26 mouse cellular contexts compared by ENCODE assay signal in the genomic region with DNA sequence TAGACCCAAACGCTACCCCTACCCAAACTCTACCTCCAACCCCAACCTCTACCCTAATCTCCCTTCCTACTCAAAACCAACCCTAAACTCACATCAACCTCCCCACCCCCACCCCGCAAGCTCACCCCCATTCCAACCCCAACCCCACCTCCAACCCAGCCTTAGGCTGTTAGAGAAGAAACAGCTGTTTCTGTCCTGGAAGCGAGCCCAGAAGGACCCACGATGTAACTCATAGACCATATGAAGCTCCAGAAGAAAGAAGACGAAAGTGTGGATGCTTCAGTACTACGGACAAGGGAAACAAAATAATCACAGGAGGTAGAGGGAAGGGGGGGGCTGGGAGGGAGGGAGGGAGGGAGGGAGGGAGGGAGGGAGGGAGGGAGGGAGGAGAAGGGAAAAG. TPM values are rescaled to one million over a fixed set of nuclear protein-coding genes. Genes with fewer than 3 reads are reported as not detected.
DNase-seq lines count a peak whose midpoint lies in the region; ATAC-seq lines count a peak whose summit lies in the region.
"Had no signal": no experiment of that assay in that cellular context is flagged by ENCODE, and none has a peak within 500 bp of the region (broad histone marks: within the 10 kb centered on the region; RNA-seq: fewer than 3 reads in every experiment).

No protein-coding gene starts in this region.

- H3K9me3 ChIP-seq in heart, embryonic 16.5 days (replicated peaks; ENCODE audit: control insufficient read depth, low read length): no peaks in the 10 kb centered on the region
- H3K9me3 ChIP-seq in lung, embryonic 16.5 days (ENCODE audit: control insufficient read depth, low read length): no peaks in the 10 kb centered on the region
- no peaks in the 10 kb centered on the region for H3K9me3 ChIP-seq in stomach, embryonic 16.5 days (replicated peaks; ENCODE audit: control insufficient read depth, low read length)
- H3K9me3 ChIP-seq: forebrain, embryonic 15.5 days; heart, embryonic 12.5 days; hindbrain, embryonic 13.5 days; liver, embryonic 13.5 days; midbrain, embryonic 15.5 days; neural tube, embryonic 12.5 days had no signal

- no peak for DNase-seq in heart, postnatal 25 days (ENCODE audit: low spot score)
- peak; percentile 49 for DNase-seq in kidney, postnatal 10 days
- no peak for DNase-seq in kidney, adult 18-20 months
- DNase-seq in lung, postnatal 4 days: no peak
- DNase-seq in left cerebral cortex, adult 9 months (ENCODE audit: low spot score in 2 of 2): no peak
- DNase-seq: adrenal gland, postnatal 10 days; cerebellum, adult 8-10 months; cerebellum, postnatal 36 days; embryo, embryonic 11 days; gastrocnemius, postnatal 14 days; heart, adult 11 months; heart, postnatal 14 days; liver, embryonic 13.5 days; retina, postnatal 1 day; right cerebral cortex, postnatal 25 days; spleen, adult 18-20 months; thymus, postnatal 25 days had no signal

- H3K4me3 ChIP-seq in heart, embryonic 16.5 days (ENCODE audit: low read length): no peak overlapping the region
- no peak overlapping the region for H3K4me3 ChIP-seq in lung, embryonic 16.5 days (ENCODE audit: low read length)
- H3K4me3 ChIP-seq in stomach, embryonic 16.5 days (replicated peaks; ENCODE audit: low read length): no peak overlapping the region
- H3K4me3 ChIP-seq: forebrain, embryonic 15.5 days; heart, embryonic 12.5 days; hindbrain, embryonic 13.5 days; liver, embryonic 13.5 days; midbrain, embryonic 15.5 days; neural tube, embryonic 12.5 days had no signal

- WGBS in heart, embryonic 16.5 days: 55% methylated on average over 6 of the region's 6 CpGs
- 51% methylated on average over 6 of the region's 6 CpGs for WGBS in lung, embryonic 16.5 days
- WGBS in stomach, embryonic 16.5 days: 42% methylated on average over 6 of the region's 6 CpGs

- H3K36me3 ChIP-seq in heart, embryonic 16.5 days (ENCODE audit: control insufficient read depth, insufficient read depth): no peaks in the 10 kb centered on the region
- H3K36me3 ChIP-seq in lung, embryonic 16.5 days (ENCODE audit: control insufficient read depth, insufficient read depth, low read length): no peaks in the 10 kb centered on the region
- H3K36me3 ChIP-seq in stomach, embryonic 16.5 days (ENCODE audit: control insufficient read depth, insufficient read depth, low read length): no peaks in the 10 kb centered on the region
- H3K36me3 ChIP-seq: forebrain, embryonic 15.5 days; heart, embryonic 12.5 days; hindbrain, embryonic 13.5 days; liver, embryonic 13.5 days; midbrain, embryonic 15.5 days; neural tube, embryonic 12.5 days had no signal

- no peak overlapping the region for H3K4me2 ChIP-seq in heart, embryonic 16.5 days (ENCODE audit: low read depth, low read length)
- H3K4me2 ChIP-seq in lung, embryonic 16.5 days (ENCODE audit: low read depth, low read length): no peak overlapping the region
- no peak overlapping the region for H3K4me2 ChIP-seq in stomach, embryonic 16.5 days (ENCODE audit: low read depth, low read length)
- H3K4me2 ChIP-seq: forebrain, embryonic 15.5 days; heart, embryonic 12.5 days; hindbrain, embryonic 13.5 days; liver, embryonic 13.5 days; midbrain, embryonic 15.5 days; neural tube, embryonic 12.5 days had no signal

- ATAC-seq in heart, embryonic 16.5 days (replicated peaks; ENCODE audit: extremely low read depth, insufficient read depth, low FRiP score): peak; percentile 45; the same call in 1 of the 2 replicates
- ATAC-seq in lung, embryonic 16.5 days (ENCODE audit: low read depth): peak; percentile 80; the same call in 1 of the 2 replicates
- peak; percentile 69; the same call in 1 of the 2 replicates for ATAC-seq in stomach, embryonic 16.5 days (ENCODE audit: insufficient read depth, low FRiP score)
- ATAC-seq: forebrain, embryonic 15.5 days; midbrain, embryonic 15.5 days had no signal

- H3K4me1 ChIP-seq in heart, embryonic 16.5 days (ENCODE audit: control insufficient read depth, insufficient read depth, low read length): no peaks in the 10 kb centered on the region
- H3K4me1 ChIP-seq in lung, embryonic 16.5 days (replicated peaks; ENCODE audit: control insufficient read depth, insufficient read depth, low read length): no peaks in the 10 kb centered on the region
- no peaks in the 10 kb centered on the region for H3K4me1 ChIP-seq in stomach, embryonic 16.5 days (ENCODE audit: control insufficient read depth, insufficient read depth, low read length)
- H3K4me1 ChIP-seq: forebrain, embryonic 15.5 days; heart, embryonic 12.5 days; liver, embryonic 13.5 days; midbrain, embryonic 15.5 days; neural tube, embryonic 12.5 days had no signal

- H3K27me3 ChIP-seq in heart, embryonic 16.5 days (ENCODE audit: control insufficient read depth, insufficient read depth, low read length): no peaks in the 10 kb centered on the region
- no peaks in the 10 kb centered on the region for H3K27me3 ChIP-seq in lung, embryonic 16.5 days (ENCODE audit: control insufficient read depth, insufficient read depth, low read depth, low read length)
- H3K27me3 ChIP-seq in stomach, embryonic 16.5 days (ENCODE audit: control insufficient read depth, insufficient read depth, low read length): no peaks in the 10 kb centered on the region
- H3K27me3 ChIP-seq: forebrain, embryonic 15.5 days; hindbrain, embryonic 13.5 days; liver, embryonic 13.5 days; midbrain, embryonic 15.5 days; neural tube, embryonic 12.5 days had no signal

- H3K9ac ChIP-seq in heart, embryonic 16.5 days (ENCODE audit: low read length): no peak overlapping the region
- no peak overlapping the region for H3K9ac ChIP-seq in lung, embryonic 16.5 days (ENCODE audit: low read length)
- no peak overlapping the region for H3K9ac ChIP-seq in stomach, embryonic 16.5 days (ENCODE audit: low read length)
- H3K9ac ChIP-seq: forebrain, embryonic 15.5 days; heart, embryonic 12.5 days; hindbrain, embryonic 13.5 days; liver, embryonic 13.5 days; midbrain, embryonic 15.5 days; neural tube, embryonic 12.5 days had no signal

- intact Hi-C loops in heart, postnatal 25 days (cut with DNase I): no loop called here

- H3K27ac ChIP-seq in heart, embryonic 16.5 days (ENCODE audit: low read length): no peak overlapping the region
- H3K27ac ChIP-seq in lung, embryonic 16.5 days (ENCODE audit: low read length): no peak overlapping the region
- H3K27ac ChIP-seq in stomach, embryonic 16.5 days (ENCODE audit: low read length): no peak overlapping the region
- H3K27ac ChIP-seq: forebrain, embryonic 15.5 days; hindbrain, embryonic 13.5 days; liver, embryonic 13.5 days; macrophage; midbrain, embryonic 15.5 days; neural tube, embryonic 12.5 days had no signal

RNA-seq across cellular contexts. Expression of a gene that starts 58.4 kb away (rescaled TPM):
- 11.7 and 12.1 TPM in 2 replicates for polyA plus RNA-seq in heart, embryonic 16.5 days (2015; fragmentation: Nextera tagmentation; extraction: Ambion mirVana)
- under 1 TPM; 0.20 to 0.21 TPM for total RNA-seq in heart, postnatal 25 days (2021)
- polyA plus RNA-seq in lung, embryonic 16.5 days (2015; fragmentation: Nextera tagmentation; extraction: Ambion mirVana): 25.4 and 29.0 TPM in 2 replicates
- polyA plus RNA-seq in stomach, embryonic 16.5 days (2015; fragmentation: Nextera tagmentation; extraction: Ambion mirVana): 22.2 and 24.3 TPM in 2 replicates
- polyA plus RNA-seq: macrophage had no signal
